Comparison of ENCODE assay signal across 1 mouse cellular context in the genomic region with DNA sequence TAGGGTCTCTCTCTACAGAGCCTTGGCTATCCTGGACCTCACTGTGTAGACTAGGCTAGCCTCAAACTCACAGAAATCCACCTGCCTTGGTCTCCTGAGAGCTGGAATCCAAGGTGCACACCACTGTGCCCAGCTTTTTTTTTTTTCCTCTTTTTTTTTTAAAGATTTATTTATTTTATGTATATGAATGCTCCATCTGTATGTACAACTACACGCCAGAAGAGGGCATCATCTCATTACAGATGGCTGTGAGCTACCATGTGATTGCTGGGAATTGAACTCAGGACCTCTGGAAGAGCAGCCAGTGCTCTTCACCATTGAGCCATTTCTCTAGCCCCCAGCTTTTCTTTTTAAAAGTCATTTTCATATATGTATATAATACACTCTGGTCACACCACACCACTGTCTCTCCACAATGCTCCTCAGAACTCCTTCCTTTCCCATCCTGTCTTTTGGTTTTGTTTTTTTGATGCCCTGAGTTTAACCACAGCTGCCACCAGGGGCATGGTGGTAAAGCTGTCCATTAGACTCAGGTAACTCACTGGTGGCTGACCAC.
TF ChIP-seq lines count a peak whose summit lies in the region.

No protein-coding gene starts in this region.

TF ChIP-seq in MEL, 35 proteins besides CTCF, POLR2A, EP300 and RAD21 (continued from another document):
- TF ChIP-seq POLR2AphosphoS5 (IDR thresholded peaks at IDR 0.05; ENCODE audit: borderline replicate concordance, low read depth, low read length) (no peak), ETS1 (IDR thresholded peaks at IDR 0.05; ENCODE audit: low read depth, low read length) (no peak), ZKSCAN1 (IDR thresholded peaks at IDR 0.05; ENCODE audit: low read depth, low read length) (no peak; the same call in 1 of the 2 replicates), CHD2 (IDR thresholded peaks at IDR 0.05; ENCODE audit: low read length) (no peak), HCFC1 (IDR thresholded peaks at IDR 0.05; ENCODE audit: low read depth, low read length) (no peak), TCF12 (IDR thresholded peaks at IDR 0.05; ENCODE audit: low read depth, low read length) (no peak)
